Mouse (Mus musculus) urinary bladder, postnatal 14 days (tissue): ENCODE measurements at regions not wholly inside any gene's neighbourhood (a gene's known extent, or its start where the extent isn't known, plus 50 kb on each side); places are given as distances from the start of the nearest gene placed in this dataset.

Source experiments
- DNase-seq: peaks from one replicate; pipeline ENCODE4 v3.0.0; 2021; ENCODE audit warnings: low spot score

GRCm38 (mm10) chr10:111826033-111826754, 146.3 kb upstream of the Krr1 start:
- no peak for DNase-seq

DNA sequence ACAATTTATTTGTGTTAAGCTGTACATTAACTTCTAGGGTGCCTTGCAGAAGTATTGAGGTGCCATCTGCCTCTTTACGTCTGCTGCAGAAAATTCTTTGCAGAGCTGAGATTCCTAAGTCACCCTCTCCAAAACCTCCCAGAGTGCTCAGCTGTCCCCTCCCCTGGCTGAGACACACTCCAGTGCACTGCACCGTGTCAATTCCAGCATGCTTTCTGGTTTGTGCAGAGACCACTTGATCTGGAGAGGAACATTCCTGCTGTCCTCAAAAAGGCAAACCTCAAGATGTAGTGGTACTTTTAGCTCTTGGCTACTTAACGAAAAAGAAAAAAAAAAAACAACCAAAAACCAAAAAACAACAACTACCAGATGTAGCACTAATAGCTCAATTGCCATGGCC, 145.2 kb upstream of the Krr1 start:
- no peak for DNase-seq

DNA sequence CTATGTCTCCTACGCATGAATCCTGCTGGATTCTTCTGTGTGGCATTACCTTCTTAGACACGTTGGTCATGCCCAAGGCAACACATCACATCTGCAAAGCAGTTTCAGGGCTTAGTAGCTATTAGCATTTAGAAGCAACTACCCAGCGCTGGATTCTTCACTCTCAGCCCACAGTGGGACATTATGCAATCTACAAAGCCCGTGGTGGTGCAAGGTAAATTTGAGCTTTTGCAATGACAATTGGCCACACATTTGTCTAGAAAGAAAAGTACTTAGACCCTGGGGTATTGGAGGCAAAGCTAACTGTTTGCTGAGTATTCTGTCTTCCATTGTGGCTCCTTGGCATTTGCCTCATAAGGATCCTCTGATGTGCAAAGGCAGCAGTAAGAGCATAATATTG, 144.5 kb upstream of the Krr1 start:
- no peak for DNase-seq

DNA sequence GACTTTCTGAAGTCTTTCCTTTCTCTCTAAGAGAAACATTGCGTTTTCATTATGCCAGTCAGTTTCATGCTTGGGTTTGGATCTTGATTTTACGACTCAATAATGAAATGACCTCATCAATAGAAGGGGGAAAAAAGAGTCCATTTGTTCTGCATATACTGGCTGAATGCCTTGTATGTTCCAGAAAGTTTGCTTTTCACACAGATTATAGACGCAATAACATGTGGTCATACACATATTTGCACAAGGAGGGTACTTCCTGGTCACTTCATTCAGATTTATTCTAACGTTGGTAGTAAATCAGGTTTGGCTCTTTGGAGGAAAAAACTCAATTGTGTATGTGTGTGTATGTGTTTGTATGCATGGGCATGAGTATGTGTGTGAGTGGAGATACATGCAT, 143.9 kb upstream of the Krr1 start:
- DNase-seq: no peak

DNA sequence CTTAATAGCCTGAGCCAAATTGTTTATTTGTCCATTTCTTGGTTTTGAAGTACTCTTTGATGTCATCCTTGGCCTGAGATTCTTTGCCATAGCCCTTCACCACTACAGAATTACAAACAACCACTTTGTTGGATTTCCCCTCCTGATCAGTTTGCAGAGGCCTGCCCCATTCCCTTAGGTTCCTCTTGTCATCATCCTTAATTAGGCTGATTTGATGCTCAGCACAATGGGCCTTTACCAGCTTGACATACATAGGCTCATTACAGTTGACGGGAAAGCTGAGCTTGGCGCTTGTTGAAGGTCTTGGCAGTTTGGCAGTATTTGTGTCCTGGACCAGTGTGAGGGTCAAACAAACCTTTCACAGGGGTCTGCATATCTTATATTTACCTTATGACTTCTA, 143.2 kb upstream of the Krr1 start:
- DNase-seq: no peak

- DNase-seq: no peak
Observed at GRCm38 (mm10) chr10:111831105-111831504, 141.4 kb upstream of the Krr1 start.

GRCm38 (mm10) chr10:111833611-111834010, 138.9 kb upstream of the Krr1 start:
- DNase-seq: no peak

DNA sequence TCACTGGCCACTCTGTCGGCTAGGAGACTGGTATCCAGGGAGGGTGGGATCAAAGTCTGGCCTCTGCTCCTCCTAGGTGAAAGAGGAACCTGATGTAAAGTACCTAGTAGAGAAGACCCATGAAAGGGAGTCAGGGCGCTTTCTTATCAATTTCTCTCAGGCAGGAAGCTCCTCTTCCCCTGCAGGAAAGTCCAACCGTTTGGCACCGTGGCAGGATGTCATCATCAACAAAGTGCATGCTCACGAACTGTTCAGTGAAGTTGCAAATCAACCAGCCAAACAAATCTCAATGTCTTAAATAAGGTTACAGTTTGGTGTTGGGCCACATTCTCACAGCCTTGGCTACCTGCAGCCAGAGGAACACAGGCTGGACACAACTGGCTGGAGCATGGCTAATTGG, 138.2 kb upstream of the Krr1 start:
- DNase-seq: no peak

- DNase-seq: peak; percentile 16
Observed at GRCm38 (mm10) chr10:111834925-111835823, 137.3 kb upstream of the Krr1 start.

DNA sequence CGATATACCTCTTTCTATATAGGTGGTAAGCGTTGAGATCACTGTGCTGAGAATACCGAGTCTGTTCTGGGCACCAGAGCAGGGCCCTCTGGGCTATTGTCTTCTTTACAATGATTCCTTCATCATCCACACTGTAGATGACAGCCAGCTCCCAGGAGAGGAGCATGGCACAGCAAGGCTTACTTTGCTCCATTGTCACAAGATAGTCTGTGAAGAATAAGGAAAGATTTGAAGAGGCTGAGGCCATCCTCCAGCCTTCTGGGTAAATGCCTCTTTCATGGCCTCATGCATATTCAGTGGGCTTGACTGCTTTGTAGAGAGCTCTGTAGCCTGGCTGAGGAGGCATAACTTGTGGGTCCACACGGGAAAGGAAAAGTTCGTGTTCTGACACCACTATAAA, 136.3 kb upstream of the Krr1 start:
- no peak for DNase-seq

- no peak for DNase-seq
Observed at GRCm38 (mm10) chr10:111836802-111837201, 135.7 kb upstream of the Krr1 start.

DNA sequence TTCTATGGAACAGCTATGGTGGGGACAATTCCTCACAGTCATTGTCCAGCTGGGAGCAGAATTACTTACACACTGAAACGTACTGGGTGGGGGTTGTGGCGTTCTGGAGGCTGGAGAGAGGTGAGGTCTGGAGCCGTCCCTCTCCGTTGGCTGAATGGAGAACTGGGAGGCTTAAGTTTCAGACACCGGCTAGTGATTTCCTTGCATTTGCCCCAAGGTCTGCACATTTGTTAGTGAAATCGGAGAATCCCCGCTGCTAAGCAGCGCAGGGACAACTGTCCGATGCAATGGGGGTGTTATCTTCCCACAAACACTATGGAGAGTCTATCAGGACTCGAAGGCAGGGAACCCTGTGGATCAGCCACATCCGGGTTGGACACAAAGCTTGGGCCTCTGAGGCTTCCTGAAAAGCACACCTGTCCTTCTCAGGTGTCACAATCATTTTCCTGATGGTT, 130.1 kb upstream of the Krr1 start:
- DNase-seq: no peak

DNA sequence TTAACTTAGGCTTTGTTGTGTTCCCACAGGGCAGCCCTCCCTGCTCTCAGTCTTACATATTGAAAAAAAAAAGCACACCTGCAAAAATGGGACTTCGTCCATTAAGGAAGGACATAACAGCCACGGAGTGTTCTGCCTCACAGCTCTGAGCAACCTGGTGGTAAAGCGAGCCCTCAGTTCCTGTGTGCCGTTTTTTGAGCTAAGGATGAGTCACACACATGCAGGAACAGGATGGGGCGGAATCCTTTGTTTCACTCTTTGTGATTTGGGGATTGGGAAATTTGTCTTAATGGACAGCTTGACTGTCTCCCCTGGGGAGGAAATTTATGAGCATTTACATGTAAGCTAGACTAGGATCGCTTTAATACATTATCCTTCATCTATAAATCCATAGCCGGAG, 129.6 kb upstream of the Krr1 start:
- peak; percentile 26 for DNase-seq

DNA sequence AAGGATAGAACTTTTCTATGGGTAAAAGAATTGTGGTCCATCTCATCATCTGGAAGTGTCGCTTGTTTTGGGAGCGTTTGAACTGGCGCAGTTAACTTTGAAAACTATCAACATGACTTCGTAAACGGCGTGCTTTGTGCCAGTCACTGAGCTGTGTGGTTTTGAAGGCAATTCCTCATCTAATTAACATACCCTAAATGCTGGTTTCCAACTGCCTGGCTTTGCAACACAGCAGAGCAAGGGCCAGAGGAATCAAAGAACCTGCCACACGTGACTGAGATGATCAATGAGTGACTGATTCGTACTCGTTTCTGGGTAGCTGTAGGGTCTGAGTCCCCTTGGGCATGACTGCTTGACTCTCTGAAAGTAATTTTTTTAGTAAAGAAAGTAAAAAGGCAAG, 129.2 kb upstream of the Krr1 start:
- DNase-seq: no peak

GRCm38 (mm10) chr10:111844144-111844543, 128.3 kb upstream of the Krr1 start:
- peak; percentile 43 for DNase-seq

GRCm38 (mm10) chr10:111845946-111846345, 126.5 kb upstream of the Krr1 start:
- no peak for DNase-seq

GRCm38 (mm10) chr10:111854254-111854653, 118.2 kb upstream of the Krr1 start:
- no peak for DNase-seq

- DNase-seq: no peak
Observed at GRCm38 (mm10) chr10:111855496-111855895, 117.0 kb upstream of the Krr1 start.

DNA sequence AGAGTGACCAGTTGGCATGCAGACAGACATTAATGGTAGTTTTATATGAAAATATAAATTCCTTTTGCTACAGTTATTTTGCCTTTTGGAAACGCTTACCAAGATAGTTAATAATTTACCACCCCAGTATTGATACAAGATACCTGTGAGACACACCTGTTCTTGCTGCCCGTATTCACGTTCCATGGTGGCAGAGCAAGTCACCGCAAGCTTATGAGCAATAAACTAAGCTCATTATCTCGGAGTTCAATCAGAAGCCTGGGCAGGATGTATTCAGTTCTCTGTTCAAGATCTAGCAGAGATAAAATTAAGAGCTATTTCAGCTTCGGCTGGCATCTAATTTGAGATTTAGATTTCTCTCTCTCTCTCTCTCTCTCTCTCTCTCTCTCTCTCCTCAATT, 114.1 kb upstream of the Krr1 start:
- DNase-seq: peak; percentile 50

DNA sequence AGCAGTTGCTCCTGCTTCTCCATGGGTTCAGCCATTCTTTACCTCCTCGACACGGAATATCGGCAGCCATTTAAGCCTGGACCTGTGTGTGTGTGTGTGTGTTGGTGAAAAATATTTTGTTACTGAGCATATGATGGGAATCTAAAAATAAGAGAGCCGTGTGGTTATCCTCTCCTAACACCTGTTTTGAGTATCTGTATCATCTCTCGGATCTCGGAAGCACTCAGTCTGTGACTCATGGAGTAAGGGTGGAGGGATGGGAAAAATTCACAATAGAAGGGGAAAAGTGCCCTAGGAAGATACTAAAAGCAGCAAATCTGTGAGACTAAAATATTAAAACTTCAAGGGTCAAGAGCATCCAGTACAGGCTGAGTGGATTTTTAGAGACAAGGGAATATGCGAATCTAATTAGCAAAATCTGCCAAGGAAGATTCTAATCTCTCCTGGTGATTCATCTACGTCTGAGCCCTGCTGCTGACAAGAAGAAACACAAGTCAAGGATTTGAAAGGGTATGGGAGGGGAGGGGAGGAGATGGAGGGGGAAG, 107.1 kb upstream of the Krr1 start:
- DNase-seq: no peak

DNA sequence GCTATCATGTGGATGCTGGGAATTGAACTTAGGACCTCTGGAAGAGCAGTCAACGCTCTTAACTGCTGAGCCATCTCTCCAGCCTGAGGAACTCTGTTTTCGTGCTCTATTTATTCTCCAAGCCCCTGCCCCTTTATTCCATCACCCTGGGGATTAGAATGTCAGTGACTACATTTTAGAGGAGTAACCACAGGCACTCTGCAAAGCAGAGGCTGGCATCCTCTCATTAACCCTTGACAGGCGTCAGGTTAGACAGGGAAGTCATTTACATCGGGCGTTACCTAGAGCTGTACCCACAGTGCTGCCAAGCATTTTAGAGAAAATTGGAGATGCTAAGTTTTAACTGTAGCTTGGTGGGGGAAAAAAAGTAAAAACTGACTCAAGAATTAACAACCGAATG, 105.4 kb upstream of the Krr1 start:
- no peak for DNase-seq

DNA sequence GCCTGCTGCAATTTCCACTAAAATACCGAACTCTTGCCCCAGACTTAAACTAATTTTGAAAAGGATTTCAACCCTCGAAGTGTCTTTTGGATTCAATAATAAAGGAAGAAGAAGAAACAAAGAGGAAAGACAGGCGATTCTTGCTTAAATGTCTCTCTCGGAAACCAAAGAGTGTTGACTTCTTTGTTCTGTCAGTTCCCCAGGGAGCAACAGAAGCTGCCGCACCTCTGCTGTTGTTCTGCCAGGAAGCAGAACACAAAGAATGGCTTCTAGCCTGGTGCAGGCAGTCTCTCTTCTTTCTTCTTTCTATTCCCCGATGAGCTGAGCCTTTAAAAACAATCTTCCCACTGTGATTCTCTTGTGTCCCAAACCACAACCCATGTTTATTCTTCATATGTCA, 104.9 kb upstream of the Krr1 start:
- no peak for DNase-seq

DNA sequence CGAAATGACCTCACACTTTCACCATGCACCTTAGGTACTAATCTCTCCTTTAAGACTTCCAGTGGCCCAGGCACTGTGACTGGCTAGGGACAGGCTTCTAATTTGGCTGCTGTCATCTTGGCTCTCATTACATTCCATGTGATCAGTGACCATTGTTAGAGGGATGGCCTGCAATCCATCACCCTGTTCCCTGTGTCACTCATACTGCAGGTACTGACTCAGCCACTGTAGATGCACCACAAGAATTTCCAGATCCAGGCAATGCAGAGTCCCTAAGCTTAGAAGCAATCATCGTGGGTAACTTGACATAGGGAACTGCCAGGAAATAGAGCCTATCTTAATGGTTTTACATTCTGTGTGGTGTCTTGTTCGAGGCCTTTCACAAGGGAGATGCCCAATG, 92.1 kb upstream of the Krr1 start:
- no peak for DNase-seq
